Mouse (Mus musculus): ENCODE data around the gene Ankrd44.

DNA sequence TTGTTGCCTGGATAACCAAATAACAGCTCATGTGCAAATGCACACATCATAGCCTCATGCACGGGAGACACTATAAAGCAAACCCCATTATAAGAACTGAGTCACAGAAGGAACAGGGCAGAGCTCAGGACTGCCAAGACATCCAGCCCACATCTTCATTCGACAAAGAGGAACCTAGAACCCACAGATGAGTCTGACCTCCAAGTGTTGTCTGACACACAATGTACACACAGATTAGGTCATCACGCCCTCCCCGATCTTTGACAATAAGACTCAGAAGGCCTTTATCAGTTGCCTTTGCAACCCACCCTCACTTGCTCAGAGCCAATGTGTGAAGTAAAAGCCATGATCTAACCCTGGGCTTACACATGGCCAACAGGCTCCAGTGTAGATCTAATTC, 6.1 kb downstream of the Ankrd44 start:
- TF ChIP-seq CTCF (IDR thresholded peaks at IDR 0.05; ENCODE audit: low read depth, low read length) (no peak), GATA1 (IDR thresholded peaks at IDR 0.05; ENCODE audit: borderline replicate concordance, low read length) (no peak)

All from G1E (cell line).